Mouse (Mus musculus): ENCODE results near the gene Nsl1. TPM values are rescaled to one million over a fixed set of nuclear protein-coding genes. Genes with fewer than 3 reads are reported as not detected.

Nsl1 gene
- 4.6 and 6.2 TPM in 2 replicates for polyA plus RNA-seq (2015; fragmentation: Nextera tagmentation; extraction: Ambion mirVana)

GRCm38 (mm10) chr1:191062781-191063485 is at the start of gene Nsl1, which contains the start of gene Tatdn3:
Gene Nsl1, plus strand, starts transcription at chr1:191063012.
Gene Tatdn3, minus strand, starts transcription at chr1:191062932.

GRCm38 (mm10) chr1:191026021-191026713 is 36.6 kb upstream of the Nsl1 start, which contains the start of gene Flvcr1:
Gene Flvcr1, minus strand, starts transcription at chr1:191026158.

GRCm38 (mm10) chr1:191036554-191037334 is 26.1 kb upstream of the Nsl1 start, which contains the start of gene Spata45:
Gene Spata45, plus strand, starts transcription at chr1:191036639.

GRCm38 (mm10) chr1:191097802-191098747 is 35.3 kb downstream of the Nsl1 start, which contains the start of gene Batf3:
Gene Batf3, plus strand, starts transcription at chr1:191097847.

Other genes with a start within 250 kb of the Nsl1 start
- 7.8 and 9.2 TPM in 2 replicates for gene Rps6kc1, start 151.2 kb upstream of the Nsl1 start, polyA plus RNA-seq (2015; fragmentation: Nextera tagmentation; extraction: Ambion mirVana)
- 29.0 and 32.6 TPM in 2 replicates for gene Angel2, start 137.9 kb upstream of the Nsl1 start, polyA plus RNA-seq (2015; fragmentation: Nextera tagmentation; extraction: Ambion mirVana)
- 6.0 and 10.4 TPM in 2 replicates for gene Vash2, start 83.7 kb upstream of the Nsl1 start, polyA plus RNA-seq (2015; fragmentation: Nextera tagmentation; extraction: Ambion mirVana)
- gene Flvcr1, start 36.9 kb upstream of the Nsl1 start, polyA plus RNA-seq (2015; fragmentation: Nextera tagmentation; extraction: Ambion mirVana), result 6.1 and 7.1 TPM in 2 replicates
- not detected in 2 replicates for gene Spata45, start 26.4 kb upstream of the Nsl1 start, polyA plus RNA-seq (2015; fragmentation: Nextera tagmentation; extraction: Ambion mirVana)
- gene Tatdn3, start 80 bp upstream of the Nsl1 start, polyA plus RNA-seq (2015; fragmentation: Nextera tagmentation; extraction: Ambion mirVana), result 18.7 and 23.1 TPM in 2 replicates
- gene Batf3, start 34.8 kb downstream of the Nsl1 start, polyA plus RNA-seq (2015; fragmentation: Nextera tagmentation; extraction: Ambion mirVana), result 5.5 and 10.3 TPM in 2 replicates
- gene Fam71a, start 101.8 kb downstream of the Nsl1 start, polyA plus RNA-seq (2015; fragmentation: Nextera tagmentation; extraction: Ambion mirVana), result not detected in 2 replicates
- gene Atf3, start 155.0 kb downstream of the Nsl1 start, polyA plus RNA-seq (2015; fragmentation: Nextera tagmentation; extraction: Ambion mirVana), result 2.7 and 3.4 TPM in 2 replicates